Mouse (Mus musculus): ENCODE measurements around the gene Gm14744. TPM values are rescaled to one million over a fixed set of nuclear protein-coding genes. Genes with fewer than 3 reads are reported as not detected.
"Not testable (repeated sequence)": the region's sequence is repeated elsewhere in the genome, so short reads cannot be mapped to it uniquely, and the experiment has no call there.

Gm14744 gene
- not detected in 2 replicates for polyA plus RNA-seq (2015; fragmentation: Nextera tagmentation; extraction: Ambion mirVana)

DNA sequence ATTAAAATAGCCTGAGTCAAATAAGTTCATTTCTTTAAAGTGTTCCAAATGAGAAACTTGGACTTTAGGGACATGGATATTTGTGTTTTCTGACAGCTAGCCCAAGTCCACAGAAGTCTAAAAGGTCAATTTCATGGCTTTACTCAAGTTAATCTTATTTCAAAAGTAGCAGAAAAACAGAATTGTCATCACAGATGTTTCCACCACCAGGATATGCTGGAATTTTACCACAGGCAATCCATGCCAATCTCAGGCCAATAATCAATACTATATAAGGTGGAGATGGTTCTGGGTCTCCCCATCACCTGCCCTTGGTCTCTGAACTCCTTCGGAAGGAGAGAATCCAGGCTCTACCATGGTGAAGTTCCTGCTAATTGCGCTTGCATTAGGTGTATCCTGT, at the start of gene Gm14744:
TSS of gene Gm14744 (plus strand) at position 301 of the 400 bp plus-strand sequence.
- not testable (repeated sequence) for ATAC-seq (ENCODE audit: insufficient read depth, low FRiP score)

DNA sequence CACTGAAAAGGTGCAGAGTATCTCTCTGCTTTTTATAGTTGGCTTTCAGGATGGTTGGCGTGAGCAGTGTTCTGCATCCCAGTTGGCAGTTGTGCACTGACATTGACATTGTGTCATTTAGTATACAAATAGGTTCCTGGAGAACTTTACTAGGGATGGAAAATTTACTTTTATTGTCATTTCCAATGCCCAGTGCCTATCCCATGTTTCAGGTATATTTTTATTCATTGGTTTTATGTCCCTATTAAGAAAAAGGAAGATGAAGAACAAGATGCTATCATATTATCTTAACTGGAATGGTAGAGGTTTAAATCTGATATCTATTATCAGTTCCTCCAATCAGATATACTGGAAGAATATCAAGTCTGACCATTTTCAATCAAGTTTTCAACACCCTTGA, 11.0 kb upstream of the Gm14744 start, which contains the start of gene Pbsn:
TSS of gene Pbsn (minus strand) at position 101 of the 400 bp plus-strand sequence.
- ATAC-seq (ENCODE audit: insufficient read depth, low FRiP score) = no peak
- Histone ChIP-seq H3K4me3 (replicated peaks; ENCODE audit: low read length) (no peak within 1 kb of the TSS), H3K4me1 (ENCODE audit: control insufficient read depth, insufficient read depth, low read length) (no peaks in the 10 kb centered on the region), H3K27ac (ENCODE audit: low read length) (no peak within 1 kb of the TSS), H3K4me2 (ENCODE audit: low read depth, low read length) (no peak within 1 kb of the TSS), H3K9ac (ENCODE audit: low read length) (no peak within 1 kb of the TSS), H3K36me3 (ENCODE audit: control insufficient read depth, insufficient read depth, low read length) (no peaks in the 10 kb centered on the region), H3K9me3 (replicated peaks; ENCODE audit: control insufficient read depth, low read length) (no peaks in the 10 kb centered on the region), H3K27me3 (ENCODE audit: control insufficient read depth, insufficient read depth, low read length) (no peaks in the 10 kb centered on the region)
- WGBS = 78% methylated on average over 1 of the region's 1 CpGs

More for the DNA sequence above, at the start of gene Gm14744:
- not testable (repeated sequence) for H3K36me3 ChIP-seq (ENCODE audit: control insufficient read depth, insufficient read depth, low read length); H3K4me3 ChIP-seq (replicated peaks; ENCODE audit: low read length); H3K27ac ChIP-seq (ENCODE audit: low read length); H3K9ac ChIP-seq (ENCODE audit: low read length); H3K4me1 ChIP-seq (ENCODE audit: control insufficient read depth, insufficient read depth, low read length); H3K4me2 ChIP-seq (ENCODE audit: low read depth, low read length); H3K27me3 ChIP-seq (ENCODE audit: control insufficient read depth, insufficient read depth, low read length); H3K9me3 ChIP-seq (replicated peaks; ENCODE audit: control insufficient read depth, low read length)
- WGBS = 88% methylated on average over 2 of the region's 2 CpGs

DNA sequence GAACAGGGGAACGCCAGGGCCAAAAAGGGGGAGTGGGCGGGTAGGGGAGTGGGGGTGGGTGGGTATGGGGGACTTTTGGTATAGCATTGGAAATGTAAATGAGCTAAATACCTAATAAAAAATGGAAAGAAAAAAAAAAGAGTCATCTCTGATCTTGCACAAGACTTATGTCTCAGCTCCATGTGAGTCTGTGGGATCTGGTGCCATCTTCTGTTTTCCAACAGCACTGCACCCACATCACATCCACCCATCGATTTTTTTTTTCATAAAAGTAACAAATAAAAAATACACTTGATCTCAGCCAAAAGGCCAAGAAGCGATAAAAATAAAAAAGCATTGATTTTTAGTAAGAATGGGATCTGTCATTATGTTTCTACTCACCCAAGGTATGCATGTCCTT, 15.5 kb downstream of the Gm14744 start:
- 38% methylated on average over 2 of the region's 4 CpGs for WGBS
- not testable (repeated sequence) for H3K4me2 ChIP-seq (ENCODE audit: low read depth, low read length); H3K9ac ChIP-seq (ENCODE audit: low read length); H3K27me3 ChIP-seq (ENCODE audit: control insufficient read depth, insufficient read depth, low read length); H3K27ac ChIP-seq (ENCODE audit: low read length); H3K4me3 ChIP-seq (replicated peaks; ENCODE audit: low read length); H3K36me3 ChIP-seq (ENCODE audit: control insufficient read depth, insufficient read depth, low read length); ATAC-seq (ENCODE audit: insufficient read depth, low FRiP score); H3K9me3 ChIP-seq (replicated peaks; ENCODE audit: control insufficient read depth, low read length); H3K4me1 ChIP-seq (ENCODE audit: control insufficient read depth, insufficient read depth, low read length)

Other genes with a start within 250 kb of the Gm14744 start
- gene Prkx, start 68.5 kb upstream of the Gm14744 start, polyA plus RNA-seq (2015; fragmentation: Nextera tagmentation; extraction: Ambion mirVana) = 11.9 and 13.3 TPM in 2 replicates
- gene Pbsn, start 11.1 kb upstream of the Gm14744 start, polyA plus RNA-seq (2015; fragmentation: Nextera tagmentation; extraction: Ambion mirVana) = not detected in 2 replicates
- gene 5430402E10Rik, start 60.3 kb downstream of the Gm14744 start, polyA plus RNA-seq (2015; fragmentation: Nextera tagmentation; extraction: Ambion mirVana) = not detected in 2 replicates
- not detected in 2 replicates for gene Obp1a, start 226.6 kb downstream of the Gm14744 start, polyA plus RNA-seq (2015; fragmentation: Nextera tagmentation; extraction: Ambion mirVana)

All from stomach, embryonic 16.5 days (tissue).